Mouse (Mus musculus) neural tube, embryonic 10.5 days (tissue): ENCODE data around the gene Gle1.
A peak's percentile ranks its signal among the peaks of the same experiment; 100 is the strongest.

Source experiments
- DNase-seq: peaks from one replicate; pipeline ENCODE4 v3.0.0-alpha.2; 2017; ENCODE audit warnings: low spot score; ENCODE audit errors: extremely low spot score

Gene Gle1

GRCm38 (mm10) chr2:29964354-29965249 lies 29.4 kb downstream of the Gle1 start:
- no peak for DNase-seq

DNA sequence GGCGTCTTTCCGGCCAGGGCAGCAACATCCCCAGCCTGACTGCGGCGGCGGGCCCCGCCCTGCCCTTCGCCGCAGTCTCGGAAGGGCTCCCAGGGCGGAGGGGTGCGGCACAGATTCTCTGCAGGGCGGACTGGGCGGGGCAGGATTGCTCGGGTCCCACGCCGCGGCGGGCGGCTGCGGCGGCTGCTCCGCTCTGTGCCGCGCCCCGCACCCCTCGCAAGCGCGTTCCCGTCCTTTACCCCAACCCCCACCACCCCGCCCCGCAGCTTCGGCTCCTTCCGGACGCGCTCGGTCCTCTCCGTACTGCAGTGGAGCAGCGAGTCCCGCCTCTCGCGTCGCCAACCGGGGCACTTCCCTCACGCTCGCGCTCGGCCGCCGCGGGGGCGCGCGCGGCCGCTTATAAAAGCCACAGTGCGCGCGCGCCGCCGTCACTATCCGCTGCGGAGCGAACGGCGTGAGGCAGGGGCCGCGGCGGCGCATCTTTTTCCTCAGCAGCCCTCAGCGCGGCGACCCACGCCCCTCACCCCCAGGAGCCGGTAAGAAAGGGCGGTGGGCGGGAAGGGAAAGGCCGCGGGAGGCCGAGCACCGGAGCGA lies 30.1 kb downstream of the Gle1 start, which contains the start of gene Sptan1:
Gene Sptan1 (plus strand): TSS at position 311 of the 594 bp plus-strand sequence.
- DNase-seq: peak; percentile 97

- DNase-seq: no peak
These were observed 30.7 kb downstream of the Gle1 start for GRCm38 (mm10) chr2:29965906-29966305.

GRCm38 (mm10) chr2:29966826-29967225 lies 31.6 kb downstream of the Gle1 start:
- DNase-seq: no peak

DNA sequence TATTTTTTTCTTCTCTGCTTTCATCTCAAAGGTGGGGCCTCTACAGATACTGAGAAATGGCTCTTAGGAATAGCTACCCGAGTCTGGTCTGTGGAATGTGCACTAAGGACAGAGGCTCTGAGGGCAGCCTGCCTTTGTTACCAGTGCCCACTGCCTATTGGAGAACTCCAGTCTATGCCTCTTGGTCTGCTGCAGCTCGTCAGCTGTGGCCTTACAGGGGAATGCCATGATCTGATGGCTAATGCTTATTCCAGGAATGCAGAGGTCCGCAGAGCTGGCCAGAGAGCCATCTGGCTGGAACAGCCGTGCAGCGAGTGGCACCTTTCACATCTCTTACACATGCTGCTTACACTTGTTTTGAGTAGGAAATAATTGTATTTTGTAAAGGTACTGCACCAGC lies 32.5 kb downstream of the Gle1 start:
- DNase-seq: no peak

DNA sequence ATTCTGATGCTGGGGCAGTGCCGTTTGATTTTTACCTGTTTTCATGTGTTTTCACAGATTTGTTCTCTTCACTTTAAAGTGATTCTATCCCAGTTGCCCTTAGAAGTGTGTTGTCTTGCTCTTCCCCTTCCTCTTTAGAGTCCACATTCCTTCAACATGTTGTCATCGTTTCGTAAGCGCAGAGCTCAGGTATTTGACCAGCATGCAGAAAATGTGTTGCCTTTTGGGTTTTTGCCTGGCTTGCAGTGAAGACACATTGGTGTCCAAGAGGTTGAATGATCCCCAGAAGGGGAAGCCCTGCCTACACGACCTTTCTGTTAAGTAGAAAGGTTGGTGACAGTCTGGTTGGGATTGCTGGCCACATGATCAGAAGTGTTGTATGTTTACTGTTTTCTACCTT lies 33.4 kb downstream of the Gle1 start:
- no peak for DNase-seq

- no peak for DNase-seq
These were observed 36.8 kb downstream of the Gle1 start for GRCm38 (mm10) chr2:29971838-29972635.

GRCm38 (mm10) chr2:29973525-29973924 lies 38.3 kb downstream of the Gle1 start:
- no peak for DNase-seq

GRCm38 (mm10) chr2:29977307-29977706 lies 42.1 kb downstream of the Gle1 start:
- no peak for DNase-seq

GRCm38 (mm10) chr2:29980661-29981060 lies 45.4 kb downstream of the Gle1 start:
- no peak for DNase-seq

GRCm38 (mm10) chr2:29991962-29992361 lies 56.7 kb downstream of the Gle1 start:
- DNase-seq: no peak

DNA sequence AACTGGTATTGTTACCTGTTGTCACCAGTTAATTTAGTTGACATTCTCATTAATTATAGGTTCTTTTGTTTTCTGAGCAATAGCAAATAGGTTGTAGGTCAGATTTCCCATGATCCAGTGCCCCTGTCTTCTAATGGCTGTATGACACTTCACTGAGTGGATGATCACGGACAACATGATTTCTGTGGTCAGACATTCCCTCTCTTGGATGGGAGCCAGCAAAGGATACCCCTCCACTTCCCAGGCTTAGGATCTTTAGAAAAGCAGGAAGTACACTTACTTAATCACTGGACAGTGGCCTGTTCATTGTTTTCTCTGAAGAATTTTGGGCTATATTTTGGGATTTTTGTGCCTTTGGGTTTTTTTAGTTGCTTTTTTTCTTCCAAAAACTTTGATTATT lies 73.9 kb downstream of the Gle1 start:
- no peak for DNase-seq
